Comparison of ENCODE assay signal across 8 mouse cellular contexts in genomic region chrX:108835233-108835632, GRCm38 (mm10). TPM values are rescaled to one million over a fixed set of nuclear protein-coding genes. Genes with fewer than 3 reads are reported as not detected.
DNase-seq lines count a peak whose midpoint lies in the region; ATAC-seq and TF ChIP-seq lines count a peak whose summit lies in the region.
"Had no signal": no experiment of that assay in that cellular context is flagged by ENCODE, and none has a peak within 500 bp of the region (broad histone marks: within the 10 kb centered on the region; RNA-seq: fewer than 3 reads in every experiment).

No protein-coding gene starts in this region.

- H3K79me2 ChIP-seq in liver, adult 2 months (ENCODE audit: control insufficient read depth, insufficient read depth, low read length) = no peaks in the 10 kb centered on the region

- peaks cover 2% of the 10 kb centered on the region for H3K4me1 ChIP-seq in liver, adult 2 months (ENCODE audit: control insufficient read depth, insufficient read depth, low read length)
- H3K4me1 ChIP-seq in embryonic facial prominence, embryonic 15.5 days = no peaks in the 10 kb centered on the region
- no peaks in the 10 kb centered on the region for H3K4me1 ChIP-seq in limb, embryonic 10.5 days
- no peaks in the 10 kb centered on the region for H3K4me1 ChIP-seq in neural tube, embryonic 15.5 days

- no peaks in the 10 kb centered on the region for H3K36me3 ChIP-seq in liver, adult 2 months (ENCODE audit: control insufficient read depth, insufficient read depth, low read length)
- no peaks in the 10 kb centered on the region for H3K36me3 ChIP-seq in embryonic facial prominence, embryonic 15.5 days
- no peaks in the 10 kb centered on the region for H3K36me3 ChIP-seq in limb, embryonic 10.5 days
- no peaks in the 10 kb centered on the region for H3K36me3 ChIP-seq in neural tube, embryonic 15.5 days

- no peak for TF ChIP-seq POLR2A in liver, adult 2 months (IDR thresholded peaks at IDR 0.05; ENCODE audit: extremely low read depth, insufficient read depth, low read length)

- H3K27ac ChIP-seq in liver, adult 2 months (replicated peaks; ENCODE audit: insufficient read depth, low read depth, low read length) = no peak overlapping the region
- H3K27ac ChIP-seq in embryonic facial prominence, embryonic 15.5 days (replicated peaks) = no peak overlapping the region
- peak overlapping the region; percentile 71; the same call in 1 of the 2 replicates for H3K27ac ChIP-seq in limb, embryonic 10.5 days
- no peak overlapping the region for H3K27ac ChIP-seq in neural tube, embryonic 15.5 days (replicated peaks)

- no peak overlapping the region for H3K9ac ChIP-seq in liver, adult 2 months (ENCODE audit: low read depth, low read length)
- no peak overlapping the region for H3K9ac ChIP-seq in embryonic facial prominence, embryonic 15.5 days
- H3K9ac ChIP-seq in neural tube, embryonic 15.5 days (replicated peaks) = no peak overlapping the region

- H3K4me3 ChIP-seq in liver, adult 2 months (ENCODE audit: insufficient read depth, low read depth, low read length) = peak overlapping the region; percentile 77; the same call in 1 of the 2 replicates
- peak overlapping the region; percentile 59 for H3K4me3 ChIP-seq in embryonic facial prominence, embryonic 15.5 days (replicated peaks)
- peak overlapping the region; percentile 59 for H3K4me3 ChIP-seq in limb, embryonic 10.5 days
- H3K4me3 ChIP-seq in neural tube, embryonic 15.5 days (replicated peaks) = peak overlapping the region; percentile 56; the same call in 1 of the 2 replicates

- H3K9me3 ChIP-seq in embryonic facial prominence, embryonic 15.5 days (replicated peaks) = no peaks in the 10 kb centered on the region
- no peaks in the 10 kb centered on the region for H3K9me3 ChIP-seq in limb, embryonic 10.5 days (replicated peaks)
- H3K9me3 ChIP-seq in neural tube, embryonic 15.5 days (replicated peaks) = no peaks in the 10 kb centered on the region

- no peak for TF ChIP-seq CTCF in liver, adult 2 months (IDR thresholded peaks at IDR 0.05; ENCODE audit: low read depth, low read length)

- no peak for DNase-seq in liver, adult 2 months (ENCODE audit: extremely low read depth, low read depth, low spot score)
- no peak for DNase-seq in liver
- DNase-seq in limb, embryonic 10.5 days (ENCODE audit: low spot score) = no peak
- DNase-seq in yolk sac, embryonic 10.5 days (ENCODE audit: low spot score) = no peak
- no peak for DNase-seq in urinary bladder, adult 2 months (ENCODE audit: low spot score)
- DNase-seq: thymus, adult 2 months had no signal

- no peak for ATAC-seq in embryonic facial prominence, embryonic 15.5 days (ENCODE audit: insufficient number of reproducible peaks, low FRiP score, low TSS enrichment, low read depth)
- ATAC-seq in neural tube, embryonic 15.5 days (ENCODE audit: low FRiP score) = no peak

- peak overlapping the region; percentile 37 for H3K4me2 ChIP-seq in embryonic facial prominence, embryonic 15.5 days (replicated peaks)
- peak overlapping the region; percentile 53 for H3K4me2 ChIP-seq in neural tube, embryonic 15.5 days

- H3K27me3 ChIP-seq in liver, adult 2 months (ENCODE audit: control insufficient read depth, insufficient read depth, low read length) = no peaks in the 10 kb centered on the region
- no peaks in the 10 kb centered on the region for H3K27me3 ChIP-seq in embryonic facial prominence, embryonic 15.5 days
- 0 out of 2 replicates have a peak, but pooled peaks cover 6% of the 10 kb centered on the region for H3K27me3 ChIP-seq in limb, embryonic 10.5 days (ENCODE audit: low read depth, poor library complexity, severe bottlenecking)
- H3K27me3 ChIP-seq in neural tube, embryonic 15.5 days (replicated peaks) = no peaks in the 10 kb centered on the region

- WGBS in liver, adult 2 months = 47% methylated on average over 5 of the region's 5 CpGs
- WGBS in embryonic facial prominence, embryonic 15.5 days = 62% methylated on average over 5 of the region's 5 CpGs
- WGBS in limb, embryonic 10.5 days = 79% methylated on average over 5 of the region's 5 CpGs
- 73% methylated on average over 5 of the region's 5 CpGs for WGBS in neural tube, embryonic 15.5 days

RNA-seq across cellular contexts. Expression of gene Brwd3, which starts 1.1 kb away (rescaled TPM):
- total RNA-seq in liver, adult 2 months (2014; rRNA removed) = 4.9 and 5.3 TPM in 2 replicates
- 0.54 and 0.58 TPM in 2 replicates for polyA plus RNA-seq in liver, adult 2 months (2012; rRNA removed)
- 3.0 and 3.8 TPM in 2 replicates for polyA plus RNA-seq in embryonic facial prominence, embryonic 15.5 days (2015; fragmentation: Nextera tagmentation; extraction: Ambion mirVana)
- 2.8 and 4.0 TPM in 2 replicates for polyA plus RNA-seq in limb, embryonic 10.5 days (2016; fragmentation: Nextera tagmentation; extraction: Ambion mirVana)
- 2.1 and 2.4 TPM in 2 replicates for polyA plus RNA-seq in neural tube, embryonic 15.5 days (2015; fragmentation: Nextera tagmentation; extraction: Ambion mirVana)
- polyA plus RNA-seq in urinary bladder, adult 2 months (2012; rRNA removed) = 2.3 and 2.5 TPM in 2 replicates
